Mouse (Mus musculus) left cerebral cortex, adult 9 months (tissue): Measurements from ENCODE around the gene Ivns1abp.
"Not testable (repeated sequence)": the region's sequence is repeated elsewhere in the genome, so short reads cannot be mapped to it uniquely, and the experiment has no call there.

Source experiments
- DNase-seq, 2 experiments: peaks; one replicate each; pipeline ENCODE4 v3.0.0; 2022; ENCODE audit warnings: low spot score in 2 of 2

Gene Ivns1abp

GRCm38 (mm10) chr1:151344283-151345108 is at the start of gene Ivns1abp:
Gene Ivns1abp (plus strand): TSS chr1:151344477.
- peak; percentile 93 to 97 for DNase-seq

GRCm38 (mm10) chr1:151295486-151295885 is 48.8 kb upstream of the Ivns1abp start:
- no peak for DNase-seq

GRCm38 (mm10) chr1:151296621-151297020 is 47.7 kb upstream of the Ivns1abp start:
- no peak for DNase-seq

GRCm38 (mm10) chr1:151297025-151297424 is 47.3 kb upstream of the Ivns1abp start:
- no peak for DNase-seq

DNA sequence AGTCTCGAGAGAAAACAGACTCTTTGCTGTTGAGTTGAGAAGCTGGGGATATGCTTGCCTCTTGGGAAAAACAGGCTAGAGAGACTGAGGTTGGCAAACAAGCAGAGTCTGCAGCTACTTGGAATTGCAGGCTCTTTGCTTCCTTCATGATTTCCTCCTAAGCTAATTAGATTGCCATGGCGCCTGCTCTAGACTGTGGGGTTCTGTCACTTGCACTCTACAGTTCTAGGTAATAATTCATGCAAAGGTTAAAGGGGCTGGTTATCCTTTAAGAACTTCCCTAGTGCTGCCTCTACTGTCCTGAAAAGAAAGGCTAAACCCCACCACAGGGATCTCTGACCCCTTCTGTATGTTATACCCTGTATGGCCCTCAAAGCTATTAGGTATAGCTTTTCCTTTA is 46.7 kb upstream of the Ivns1abp start:
- no peak for DNase-seq

GRCm38 (mm10) chr1:151301456-151301855 is 42.8 kb upstream of the Ivns1abp start:
- no peak for DNase-seq

DNA sequence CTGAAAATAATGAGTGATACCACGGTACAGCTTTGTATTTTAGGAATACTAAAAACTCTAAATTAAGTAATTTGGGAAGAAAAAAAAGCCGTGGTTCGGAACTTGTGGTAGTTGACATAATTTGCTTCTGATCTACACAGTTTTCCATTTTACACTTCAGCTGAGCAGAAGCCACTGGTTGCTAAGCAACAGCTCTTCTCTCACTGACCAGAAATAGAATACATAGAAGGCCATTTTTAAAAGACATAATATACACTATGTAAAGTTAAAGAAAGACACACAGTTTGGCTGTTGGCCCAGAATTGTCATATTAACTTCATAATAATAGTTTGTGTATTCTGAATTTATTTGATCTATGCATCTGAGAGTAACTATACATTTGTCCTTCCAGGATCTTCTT is 42.4 kb upstream of the Ivns1abp start:
- peak; percentile 30 to 32 for DNase-seq

DNA sequence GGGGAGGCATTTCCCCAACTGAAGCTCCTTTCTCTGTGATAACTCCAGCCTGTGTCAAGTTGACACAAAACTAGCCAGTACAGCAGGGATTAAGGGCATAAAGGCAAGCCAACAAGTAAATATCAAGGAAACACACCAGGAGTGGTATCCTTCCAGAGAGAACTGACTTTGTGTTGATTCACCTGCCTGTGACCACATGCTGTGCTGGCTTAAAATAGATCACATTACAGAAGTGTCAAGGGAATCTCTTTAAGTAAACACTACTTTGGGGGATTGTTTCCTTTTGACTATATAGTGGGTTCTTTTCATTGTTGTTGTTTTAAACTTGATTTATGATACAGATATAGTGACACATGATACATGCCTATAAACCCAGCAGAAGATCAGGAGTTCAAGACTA is 41.0 kb upstream of the Ivns1abp start:
- DNase-seq = no peak

DNA sequence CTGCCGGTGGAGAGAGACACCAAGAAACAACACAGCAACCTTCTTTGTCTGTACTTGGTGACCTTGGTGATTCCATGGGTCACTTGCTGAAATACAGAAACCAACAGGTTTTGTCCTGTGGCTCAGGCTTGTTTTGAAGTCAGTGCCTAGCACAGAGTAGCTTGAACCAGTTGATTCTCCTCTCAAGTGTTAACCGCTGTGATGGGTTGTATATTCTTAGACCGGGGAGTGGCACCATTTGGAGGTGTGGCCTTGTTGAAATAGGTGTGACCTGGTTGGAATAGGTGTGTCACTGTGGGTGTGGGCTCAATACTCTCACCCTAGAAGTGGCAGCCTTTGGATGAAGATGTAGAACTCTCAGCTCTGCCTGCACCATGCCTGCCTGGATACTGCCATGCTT is 39.3 kb upstream of the Ivns1abp start:
- DNase-seq = not testable (repeated sequence)

DNA sequence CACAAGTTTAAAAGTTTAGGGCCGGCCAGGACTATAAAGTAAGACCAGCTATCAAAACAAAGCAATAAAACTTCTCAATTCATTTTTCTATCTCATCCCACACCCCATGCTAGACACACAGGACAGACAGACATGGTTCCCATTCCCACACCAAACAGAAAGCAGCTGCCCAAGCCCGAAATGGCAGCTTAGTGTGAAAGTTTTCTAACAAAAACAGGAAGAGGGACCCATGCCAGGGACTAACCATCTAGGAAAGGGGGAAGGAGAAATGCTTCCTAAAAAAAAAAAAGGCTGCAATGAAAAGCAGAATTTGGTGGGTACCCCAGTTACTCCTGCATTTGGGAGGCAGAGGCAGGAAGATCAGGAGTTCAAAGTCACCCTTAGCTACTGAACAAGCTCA is 37.2 kb upstream of the Ivns1abp start:
- no peak for DNase-seq

GRCm38 (mm10) chr1:151307821-151308220 is 36.5 kb upstream of the Ivns1abp start:
- no peak for DNase-seq

- DNase-seq = no peak
These were observed 35.8 kb upstream of the Ivns1abp start for GRCm38 (mm10) chr1:151308508-151308907.

- DNase-seq = no peak
These were observed 33.8 kb upstream of the Ivns1abp start for GRCm38 (mm10) chr1:151310511-151310910.

DNA sequence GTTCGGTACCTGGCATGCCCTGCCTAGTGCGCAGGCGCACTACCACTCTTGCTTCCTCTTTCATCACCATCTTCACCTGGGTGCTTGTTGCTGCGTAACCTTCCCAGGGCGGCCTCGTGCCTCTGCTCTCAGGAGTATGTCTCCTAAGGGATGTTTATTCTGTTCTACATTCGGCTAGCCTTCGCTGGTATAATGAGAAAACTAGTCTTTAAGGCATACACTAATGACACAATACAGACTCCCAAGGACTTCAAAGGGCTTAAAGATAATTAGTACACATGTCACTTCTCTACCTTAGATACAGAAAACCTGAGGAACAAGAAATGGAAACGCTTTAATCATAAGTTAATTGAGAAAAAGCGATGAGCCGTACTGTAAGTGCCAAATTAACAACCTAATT is 32.9 kb upstream of the Ivns1abp start:
- no peak for DNase-seq

DNA sequence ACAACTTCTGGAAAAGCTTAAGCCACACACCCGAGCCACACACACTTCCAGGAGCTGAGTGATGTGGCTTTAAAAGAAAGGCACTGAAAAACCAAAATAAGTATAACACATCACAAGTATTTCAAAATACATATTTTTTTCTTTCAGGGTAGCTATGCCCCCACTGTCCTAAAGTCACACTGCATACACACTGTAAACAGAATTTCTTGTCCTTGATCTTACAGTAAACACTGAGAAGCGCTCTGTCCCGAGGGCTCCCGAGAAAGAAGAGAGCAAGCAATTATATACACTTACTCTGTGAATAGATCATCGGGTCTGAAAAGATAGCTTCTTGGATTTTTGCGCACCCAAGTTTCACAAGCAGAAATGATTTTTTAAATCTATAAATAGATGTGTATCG is 25.0 kb upstream of the Ivns1abp start:
- no peak for DNase-seq

- DNase-seq = no peak
These were observed 23.9 kb upstream of the Ivns1abp start for GRCm38 (mm10) chr1:151320408-151320807.

DNA sequence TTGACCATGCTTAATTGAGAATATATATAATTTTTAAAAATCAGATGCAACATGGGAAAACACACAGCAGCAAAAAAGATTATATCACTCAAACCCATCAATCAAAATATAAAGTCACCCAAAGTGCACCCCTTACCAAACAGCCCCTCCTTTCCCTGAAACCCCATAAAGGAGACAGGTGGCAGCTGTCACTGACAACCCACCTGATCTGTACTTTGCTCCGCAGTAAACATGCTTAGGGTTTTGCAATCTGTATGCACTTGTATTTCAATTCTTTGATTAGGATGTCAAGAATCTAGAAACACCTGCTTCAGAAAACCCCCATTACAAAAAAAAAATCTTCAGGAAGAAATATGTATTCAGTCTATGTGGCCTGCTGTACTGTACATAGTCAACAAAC is 18.9 kb upstream of the Ivns1abp start:
- no peak for DNase-seq

DNA sequence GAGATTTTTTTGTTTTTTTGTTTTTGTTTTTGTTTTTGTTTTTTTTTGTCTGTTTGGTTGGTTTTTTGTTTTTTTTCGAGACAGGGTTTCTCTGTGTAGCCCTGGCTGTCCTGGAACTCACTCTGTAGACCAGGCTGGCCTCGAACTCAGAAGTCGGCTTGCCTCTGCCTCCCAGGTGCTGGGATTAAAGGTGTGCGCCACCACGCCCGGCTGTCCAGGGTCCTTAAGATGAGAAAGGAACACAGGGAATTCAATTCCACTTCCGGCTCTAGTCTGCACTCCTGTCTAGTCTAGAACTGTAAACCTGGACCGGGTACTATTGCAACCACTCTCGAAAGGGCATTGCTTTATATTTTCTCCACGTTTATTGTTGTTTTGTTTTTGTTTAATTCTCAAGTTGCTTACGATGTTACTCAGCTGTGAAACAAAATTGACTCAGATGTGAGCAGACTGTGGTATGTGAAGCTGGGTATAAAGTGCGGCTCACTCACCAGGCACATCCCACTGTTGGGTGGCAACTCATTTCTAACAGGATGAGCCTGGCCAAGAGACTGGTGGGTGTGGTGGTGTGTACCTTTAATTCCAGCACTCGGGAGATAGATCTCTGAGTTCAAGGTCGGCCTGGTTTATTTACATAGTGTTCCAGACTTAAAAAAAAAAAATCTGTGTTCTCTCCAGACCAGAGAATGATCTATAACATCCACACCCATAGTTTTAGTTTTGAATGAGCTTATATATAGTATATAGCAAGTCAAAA is 15.8 kb upstream of the Ivns1abp start:
- DNase-seq = no peak

DNA sequence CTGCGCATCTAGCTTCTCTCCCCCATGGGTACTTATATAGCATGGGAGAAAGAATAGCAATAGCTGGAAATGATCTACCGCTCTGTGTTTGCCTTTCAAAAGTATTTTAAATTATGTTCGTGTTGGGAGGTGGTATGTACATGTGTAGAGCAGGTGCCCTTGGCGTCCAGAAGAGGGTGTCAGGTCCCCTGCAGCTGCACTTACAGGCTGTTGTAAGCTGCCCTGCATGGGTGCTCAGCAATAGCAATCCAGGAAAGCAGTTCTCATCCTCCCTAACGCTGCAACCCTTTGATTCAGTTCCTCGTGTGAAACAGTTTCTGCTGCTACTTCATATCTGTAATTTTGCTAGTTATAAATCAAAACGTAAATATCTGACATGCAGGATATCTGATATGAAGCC is 14.7 kb upstream of the Ivns1abp start:
- no peak for DNase-seq

DNA sequence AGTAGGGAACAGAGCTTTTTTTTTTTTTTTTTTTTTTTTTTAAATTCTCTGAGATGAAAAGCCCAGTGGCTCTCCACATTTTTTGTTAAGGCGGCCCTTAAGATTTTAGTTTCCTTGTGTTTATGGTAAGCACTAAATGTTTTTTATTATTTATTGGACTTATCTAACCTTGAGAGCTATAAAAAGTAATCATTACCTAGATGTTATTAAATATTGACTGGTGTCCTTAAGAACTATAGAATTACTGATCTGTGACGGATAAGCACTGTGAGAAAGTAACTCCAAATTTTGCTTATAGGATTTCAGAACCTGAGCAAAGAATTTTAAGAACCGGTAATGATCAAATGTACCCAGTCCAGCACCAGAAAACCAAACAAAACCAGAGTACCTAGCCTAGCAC is 11.5 kb upstream of the Ivns1abp start:
- DNase-seq = no peak

DNA sequence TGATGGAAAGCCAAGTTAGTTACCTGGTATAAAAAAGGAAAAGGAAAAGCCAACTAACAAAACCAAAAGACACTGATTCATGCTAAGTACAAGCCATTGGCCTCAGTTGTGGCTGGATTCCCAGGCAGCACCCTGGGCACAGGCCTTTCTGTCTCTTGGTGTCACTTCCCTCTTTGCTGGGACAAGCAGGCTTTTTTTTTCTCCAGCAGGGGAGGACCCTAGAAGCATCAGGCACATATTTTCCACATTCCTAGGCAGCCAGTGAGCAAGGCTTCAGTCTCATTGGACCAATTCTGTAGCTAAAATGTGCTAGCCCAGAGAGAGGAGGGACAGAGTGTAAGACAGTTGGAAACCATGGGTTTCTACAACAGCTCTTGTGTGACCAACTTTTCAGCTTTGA is 6.0 kb upstream of the Ivns1abp start:
- DNase-seq = no peak

- DNase-seq = no peak
These were observed 5.3 kb upstream of the Ivns1abp start for GRCm38 (mm10) chr1:151338941-151339340.
